Mouse (Mus musculus): ENCODE measurements at regions not wholly inside any gene's neighbourhood (a gene's known extent, or its start where the extent isn't known, plus 50 kb on each side); places are given as distances from the start of the nearest gene placed in this dataset.
"Not testable (repeated sequence)": the region's sequence is repeated elsewhere in the genome, so short reads cannot be mapped to it uniquely, and the experiment has no call there.

GRCm38 (mm10) chr9:52940964-52941636 is 261.5 kb upstream of the AI593442 start:
- H3K9ac ChIP-seq = no peak overlapping the region
- peaks cover 13% of the 10 kb centered on the region for H3K4me1 ChIP-seq (replicated peaks)
- H3K4me3 ChIP-seq = no peak overlapping the region
- H3K27me3 ChIP-seq = no peaks in the 10 kb centered on the region
- peak overlapping the region; percentile 49 for H3K27ac ChIP-seq (replicated peaks)
- WGBS = 30% methylated on average over 11 of the region's 11 CpGs
- peak overlapping the region; percentile 2; the same call in 1 of the 2 replicates for H3K4me2 ChIP-seq
- ATAC-seq (ENCODE audit: low read depth) = peak; percentile 87
- H3K9me3 ChIP-seq = no peaks in the 10 kb centered on the region
- H3K36me3 ChIP-seq = no peaks in the 10 kb centered on the region

GRCm38 (mm10) chr9:52935082-52935481 is 255.5 kb upstream of the AI593442 start:
- H3K36me3 ChIP-seq = no peaks in the 10 kb centered on the region
- H3K9ac ChIP-seq = no peak overlapping the region
- no peak overlapping the region for H3K4me2 ChIP-seq
- ATAC-seq (ENCODE audit: low read depth) = no peak
- 65% methylated on average over 6 of the region's 6 CpGs for WGBS
- no peaks in the 10 kb centered on the region for H3K27me3 ChIP-seq
- H3K4me3 ChIP-seq = no peak overlapping the region
- H3K9me3 ChIP-seq = no peaks in the 10 kb centered on the region
- no peaks in the 10 kb centered on the region for H3K4me1 ChIP-seq (replicated peaks)
- no peak overlapping the region for H3K27ac ChIP-seq (replicated peaks)

GRCm38 (mm10) chr9:52917516-52917915 is 237.9 kb upstream of the AI593442 start:
- Histone ChIP-seq H3K9ac (no peak overlapping the region), H3K27ac (replicated peaks) (no peak overlapping the region), H3K36me3 (no peaks in the 10 kb centered on the region), H3K9me3 (no peaks in the 10 kb centered on the region), H3K4me3 (no peak overlapping the region), H3K27me3 (no peaks in the 10 kb centered on the region), H3K4me1 (replicated peaks) (no peaks in the 10 kb centered on the region), H3K4me2 (no peak overlapping the region)
- no peak for ATAC-seq (ENCODE audit: low read depth)
- WGBS = 77% methylated on average over 4 of the region's 4 CpGs

- H3K9ac ChIP-seq; H3K4me2 ChIP-seq; H3K4me3 ChIP-seq; H3K27ac ChIP-seq (replicated peaks); ATAC-seq (ENCODE audit: low read depth); H3K9me3 ChIP-seq; H3K4me1 ChIP-seq (replicated peaks); H3K36me3 ChIP-seq; H3K27me3 ChIP-seq: not testable (repeated sequence)
- no CpG with 5 or more reads among the region's 2 CpGs for WGBS
These were observed 209.1 kb upstream of the AI593442 start for GRCm38 (mm10) chr9:52888653-52889052.

- H3K4me1 ChIP-seq (replicated peaks); H3K36me3 ChIP-seq; H3K4me3 ChIP-seq; H3K27ac ChIP-seq (replicated peaks); H3K9ac ChIP-seq; H3K27me3 ChIP-seq; H3K9me3 ChIP-seq; ATAC-seq (ENCODE audit: low read depth); H3K4me2 ChIP-seq: not testable (repeated sequence)
- WGBS = no CpG with 5 or more reads among the region's 3 CpGs
These were observed 208.4 kb upstream of the AI593442 start for GRCm38 (mm10) chr9:52887997-52888396.

GRCm38 (mm10) chr9:52867236-52867635 is 187.7 kb upstream of the AI593442 start:
- Histone ChIP-seq H3K4me1 (replicated peaks) (no peaks in the 10 kb centered on the region), H3K27ac (replicated peaks) (no peak overlapping the region), H3K27me3 (no peaks in the 10 kb centered on the region), H3K4me3 (no peak overlapping the region), H3K4me2 (no peak overlapping the region), H3K9ac (no peak overlapping the region), H3K36me3 (no peaks in the 10 kb centered on the region), H3K9me3 (no peaks in the 10 kb centered on the region)
- ATAC-seq (ENCODE audit: low read depth) = no peak
- WGBS = 97% methylated on average over 1 of the region's 1 CpGs

GRCm38 (mm10) chr9:52860327-52860726 is 180.7 kb upstream of the AI593442 start:
- H3K4me3 ChIP-seq = no peak overlapping the region
- 53% methylated on average over 4 of the region's 4 CpGs for WGBS
- no peak for ATAC-seq (ENCODE audit: low read depth)

GRCm38 (mm10) chr9:52858411-52858810 is 178.8 kb upstream of the AI593442 start:
- WGBS = 42% methylated on average over 4 of the region's 4 CpGs
- no peak overlapping the region for H3K4me2 ChIP-seq
- no peaks in the 10 kb centered on the region for H3K4me1 ChIP-seq (replicated peaks)
- no peak for ATAC-seq (ENCODE audit: low read depth)
- H3K9ac ChIP-seq = no peak overlapping the region
- H3K27me3 ChIP-seq = no peaks in the 10 kb centered on the region
- no peaks in the 10 kb centered on the region for H3K36me3 ChIP-seq
- no peaks in the 10 kb centered on the region; the same call in 1 of the 2 replicates for H3K9me3 ChIP-seq
- H3K4me3 ChIP-seq = no peak overlapping the region
- H3K27ac ChIP-seq (replicated peaks) = no peak overlapping the region

More at GRCm38 (mm10) chr9:52860327-52860726, 180.7 kb upstream of the AI593442 start:
- no peaks in the 10 kb centered on the region; the same call in 1 of the 2 replicates for H3K9me3 ChIP-seq
- H3K27me3 ChIP-seq = no peaks in the 10 kb centered on the region
- H3K36me3 ChIP-seq = no peaks in the 10 kb centered on the region
- H3K9ac ChIP-seq = no peak overlapping the region
- H3K27ac ChIP-seq (replicated peaks) = no peak overlapping the region
- H3K4me1 ChIP-seq (replicated peaks) = no peaks in the 10 kb centered on the region
- H3K4me2 ChIP-seq = no peak overlapping the region

GRCm38 (mm10) chr9:52853338-52853737 is 173.8 kb upstream of the AI593442 start:
- Histone ChIP-seq H3K4me2 (no peak overlapping the region), H3K9ac (no peak overlapping the region), H3K4me3 (no peak overlapping the region), H3K4me1 (replicated peaks) (no peaks in the 10 kb centered on the region), H3K27ac (replicated peaks) (no peak overlapping the region), H3K27me3 (no peaks in the 10 kb centered on the region), H3K9me3 (no peaks in the 10 kb centered on the region), H3K36me3 (no peaks in the 10 kb centered on the region)
- 75% methylated on average over 6 of the region's 6 CpGs for WGBS
- ATAC-seq (ENCODE audit: low read depth) = no peak

- no peak for ATAC-seq (ENCODE audit: low read depth)
These were observed 171.0 kb upstream of the AI593442 start for GRCm38 (mm10) chr9:52850552-52850951.

GRCm38 (mm10) chr9:52849931-52850330 is 170.4 kb upstream of the AI593442 start:
- no peak for ATAC-seq (ENCODE audit: low read depth)
- Histone ChIP-seq H3K27ac (replicated peaks) (no peak overlapping the region), H3K36me3 (no peaks in the 10 kb centered on the region), H3K9ac (no peak overlapping the region), H3K27me3 (no peaks in the 10 kb centered on the region), H3K4me1 (replicated peaks) (no peaks in the 10 kb centered on the region), H3K4me3 (no peak overlapping the region), H3K9me3 (no peaks in the 10 kb centered on the region), H3K4me2 (no peak overlapping the region)
- 68% methylated on average over 3 of the region's 3 CpGs for WGBS

More at GRCm38 (mm10) chr9:52850552-52850951, 171.0 kb upstream of the AI593442 start:
- no peaks in the 10 kb centered on the region for H3K9me3 ChIP-seq
- H3K4me2 ChIP-seq = no peak overlapping the region
- no peaks in the 10 kb centered on the region for H3K27me3 ChIP-seq
- H3K36me3 ChIP-seq = no peaks in the 10 kb centered on the region
- no peak overlapping the region for H3K9ac ChIP-seq
- H3K27ac ChIP-seq (replicated peaks) = no peak overlapping the region
- WGBS = 89% methylated on average over 2 of the region's 2 CpGs
- no peaks in the 10 kb centered on the region for H3K4me1 ChIP-seq (replicated peaks)
- H3K4me3 ChIP-seq = no peak overlapping the region

- Histone ChIP-seq H3K27ac (replicated peaks) (no peak overlapping the region), H3K4me1 (replicated peaks) (no peaks in the 10 kb centered on the region), H3K4me3 (no peak overlapping the region), H3K9me3 (no peaks in the 10 kb centered on the region), H3K36me3 (no peaks in the 10 kb centered on the region), H3K4me2 (no peak overlapping the region), H3K9ac (no peak overlapping the region), H3K27me3 (no peaks in the 10 kb centered on the region)
- ATAC-seq (ENCODE audit: low read depth) = no peak
- WGBS = 85% methylated on average over 4 of the region's 4 CpGs
These were observed 161.5 kb upstream of the AI593442 start for GRCm38 (mm10) chr9:52841105-52841504.

- Histone ChIP-seq H3K4me2 (no peak overlapping the region), H3K9me3 (no peaks in the 10 kb centered on the region), H3K36me3 (no peaks in the 10 kb centered on the region), H3K9ac (no peak overlapping the region), H3K4me3 (no peak overlapping the region), H3K27ac (replicated peaks) (no peak overlapping the region), H3K27me3 (no peaks in the 10 kb centered on the region), H3K4me1 (replicated peaks) (no peaks in the 10 kb centered on the region)
- no peak for ATAC-seq (ENCODE audit: low read depth)
These were observed 160.4 kb upstream of the AI593442 start for GRCm38 (mm10) chr9:52839996-52840395.
